Mouse (Mus musculus): Measurements from ENCODE around the gene Parp12. TPM values are rescaled to one million over a fixed set of nuclear protein-coding genes. Genes with fewer than 3 reads are reported as not detected.

Gene Parp12
- polyA plus RNA-seq (2015; fragmentation: Nextera tagmentation; extraction: Ambion mirVana): 1.8 and 2.1 TPM in 2 replicates

DNA sequence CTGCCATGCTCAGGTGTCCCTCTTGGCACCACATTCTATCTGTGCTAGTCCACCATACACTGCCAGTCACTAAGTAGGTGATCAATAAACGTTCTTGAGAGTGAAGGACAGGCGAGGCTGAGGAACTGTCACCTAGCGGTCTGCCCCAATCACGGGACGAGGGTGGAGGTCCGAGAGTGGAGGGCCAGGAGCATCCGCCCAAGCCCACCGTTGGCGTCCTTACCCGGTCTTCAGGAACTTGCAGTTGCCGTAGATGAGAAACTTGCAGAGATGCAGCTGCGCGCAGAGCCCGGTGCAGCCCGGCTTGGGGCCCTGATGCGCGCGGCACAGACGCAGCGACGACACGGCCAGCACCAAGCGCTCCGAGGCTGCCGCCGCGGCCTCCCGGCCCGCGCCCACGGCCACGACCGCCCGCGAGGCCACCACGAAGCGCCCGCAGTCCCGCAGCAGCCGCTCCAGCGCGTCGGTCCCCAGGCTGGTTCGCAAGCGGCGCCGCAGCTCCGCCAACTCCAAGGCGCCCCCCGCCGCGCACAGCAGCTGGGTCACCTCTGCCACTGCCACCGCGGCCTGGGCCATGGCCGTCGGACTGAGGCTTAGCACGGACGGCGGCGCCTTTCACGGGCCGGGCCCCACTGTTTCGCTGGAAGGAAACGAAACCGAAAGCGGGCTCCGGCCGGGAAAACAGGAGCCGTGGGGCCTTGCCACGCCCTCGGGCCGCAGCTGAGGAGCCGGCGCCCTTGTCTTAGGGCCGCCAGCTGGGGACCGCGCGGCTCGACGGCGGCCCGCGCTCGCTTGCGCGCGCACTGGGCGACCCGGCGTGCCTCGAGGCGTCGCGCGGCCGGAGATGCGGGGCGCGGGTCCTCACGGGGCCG, at the start of gene Parp12:
TSS of gene Parp12 (minus strand) at position 766 of the 872 bp plus-strand sequence.
- Histone ChIP-seq H3K4me3 (peak within 1 kb of the TSS; percentile 65), H3K27ac (no peak within 1 kb of the TSS), H3K27me3 (peaks cover 68% of the 10 kb centered on the region), H3K4me2 (peak within 1 kb of the TSS; percentile 71), H3K36me3 (ENCODE audit: poor library complexity, severe bottlenecking) (no peaks in the 10 kb centered on the region), H3K9me3 (replicated peaks) (peaks cover 5% of the 10 kb centered on the region; the same call in 1 of the 2 replicates), H3K4me1 (peaks cover 7% of the 10 kb centered on the region; the same call in 1 of the 2 replicates), H3K9ac (peak within 1 kb of the TSS; percentile 68)
- ATAC-seq: peak; percentile 88
- 4% methylated on average over 93 of the region's 101 CpGs for WGBS

DNA sequence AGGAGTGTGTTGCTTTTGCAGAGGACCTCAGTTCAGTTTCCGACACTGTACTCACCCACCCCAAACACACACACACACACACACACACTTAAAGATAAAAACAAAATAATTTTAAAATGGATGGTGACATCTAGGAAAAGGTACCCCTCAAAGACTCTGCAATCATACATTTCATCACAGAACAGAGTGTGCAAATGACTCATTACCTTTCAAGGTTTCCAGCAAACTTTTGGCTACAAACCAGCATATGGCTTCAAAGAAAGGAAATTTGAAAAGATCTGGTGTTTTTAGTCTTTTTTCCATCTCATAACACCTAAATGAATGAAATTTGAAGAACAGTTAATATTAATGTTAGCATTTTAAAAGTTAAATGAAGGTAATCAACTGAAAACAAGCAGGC, 46.7 kb upstream of the Parp12 start:
- H3K4me2 ChIP-seq: no peak overlapping the region
- no peak overlapping the region for H3K9ac ChIP-seq
- 93% methylated on average over 1 of the region's 1 CpGs for WGBS
- no peak for ATAC-seq
- peaks cover 33% of the 10 kb centered on the region for H3K36me3 ChIP-seq (ENCODE audit: poor library complexity, severe bottlenecking)
- no peaks in the 10 kb centered on the region for H3K9me3 ChIP-seq (replicated peaks)
- no peak overlapping the region for H3K4me3 ChIP-seq
- H3K27ac ChIP-seq: no peak overlapping the region
- no peaks in the 10 kb centered on the region for H3K4me1 ChIP-seq
- no peaks in the 10 kb centered on the region for H3K27me3 ChIP-seq

DNA sequence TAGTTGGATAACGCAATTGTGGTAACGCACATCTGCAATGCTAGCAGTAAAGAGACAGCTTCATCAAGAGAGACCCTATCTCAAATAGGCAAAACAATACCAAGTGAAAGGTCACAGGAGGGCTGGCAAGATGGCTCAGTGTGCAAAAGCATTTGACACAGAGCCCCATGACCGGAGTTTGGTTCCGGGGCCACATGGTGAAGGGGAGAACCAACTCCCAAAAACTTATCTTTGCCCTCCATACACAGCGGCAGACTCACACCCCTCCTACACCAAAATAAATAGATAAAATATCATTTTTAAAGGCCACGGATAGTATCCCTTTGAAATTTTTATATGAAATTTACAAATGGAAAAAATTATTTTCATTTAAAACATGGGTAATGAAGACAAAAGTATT, 43.8 kb upstream of the Parp12 start:
- no peaks in the 10 kb centered on the region for H3K27me3 ChIP-seq
- no peak overlapping the region for H3K4me3 ChIP-seq
- H3K36me3 ChIP-seq (ENCODE audit: poor library complexity, severe bottlenecking): peaks cover 26% of the 10 kb centered on the region
- no peaks in the 10 kb centered on the region for H3K4me1 ChIP-seq
- 98% methylated on average over 6 of the region's 6 CpGs for WGBS
- no peak overlapping the region for H3K27ac ChIP-seq
- H3K9me3 ChIP-seq (replicated peaks): no peaks in the 10 kb centered on the region
- no peak overlapping the region for H3K4me2 ChIP-seq
- H3K9ac ChIP-seq: no peak overlapping the region
- no peak for ATAC-seq

DNA sequence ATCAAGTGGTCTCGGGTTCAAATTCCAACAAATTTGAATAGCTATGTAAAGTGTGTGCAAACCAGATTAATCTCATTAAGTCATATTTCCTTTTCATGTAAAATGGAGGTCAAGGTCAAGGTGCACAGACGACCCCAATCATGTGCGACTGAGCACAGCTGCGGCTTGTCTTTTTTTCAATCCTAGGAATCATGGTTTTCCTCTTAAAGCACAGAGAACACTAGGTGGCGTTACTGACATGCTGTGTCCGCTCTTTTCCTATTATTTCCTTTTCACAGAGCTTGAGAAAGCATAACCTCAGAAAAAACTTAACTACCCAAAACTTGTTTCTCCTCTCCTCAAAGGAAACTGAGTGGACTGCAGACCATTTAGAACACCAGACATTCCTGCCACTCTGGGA, 27.9 kb upstream of the Parp12 start:
- H3K36me3 ChIP-seq (ENCODE audit: poor library complexity, severe bottlenecking): peaks cover 68% of the 10 kb centered on the region

DNA sequence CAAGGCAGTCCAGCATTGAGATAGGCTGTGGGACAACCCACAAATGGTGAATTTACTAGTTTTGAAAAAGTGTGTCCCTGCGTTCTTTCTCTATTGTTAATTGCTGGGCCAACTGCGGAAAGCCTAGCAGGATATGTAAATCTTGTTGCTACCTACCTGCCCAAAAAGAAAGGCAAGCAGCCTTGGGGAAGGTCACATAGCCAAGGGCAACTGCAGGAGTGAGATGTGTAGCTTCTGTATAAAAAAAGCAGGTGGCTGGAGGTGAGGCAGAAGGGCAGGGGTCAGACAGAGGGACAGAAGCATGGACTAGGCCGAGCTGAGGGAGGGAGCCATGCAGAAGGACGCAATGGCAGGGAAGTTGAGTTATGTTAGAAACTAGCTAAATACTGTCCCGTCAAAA, 14.4 kb upstream of the Parp12 start:
- H3K4me2 ChIP-seq: no peak overlapping the region
- 0 out of 2 replicates have a peak, but pooled peaks cover under 1% of the 10 kb centered on the region for H3K9me3 ChIP-seq (replicated peaks)
- no peaks in the 10 kb centered on the region for H3K4me1 ChIP-seq
- 69% methylated on average over 5 of the region's 5 CpGs for WGBS
- no peak overlapping the region for H3K9ac ChIP-seq
- no peak for ATAC-seq
- H3K27ac ChIP-seq: no peak overlapping the region
- H3K4me3 ChIP-seq: no peak overlapping the region
- no peaks in the 10 kb centered on the region for H3K27me3 ChIP-seq
- peaks cover 23% of the 10 kb centered on the region for H3K36me3 ChIP-seq (ENCODE audit: poor library complexity, severe bottlenecking)

More for the DNA sequence above, 27.9 kb upstream of the Parp12 start:
- ATAC-seq: no peak
- Histone ChIP-seq H3K4me3 (no peak overlapping the region), H3K9ac (no peak overlapping the region), H3K4me2 (no peak overlapping the region), H3K9me3 (replicated peaks) (no peaks in the 10 kb centered on the region), H3K27ac (no peak overlapping the region), H3K27me3 (no peaks in the 10 kb centered on the region), H3K4me1 (no peaks in the 10 kb centered on the region)
- 57% methylated on average over 6 of the region's 6 CpGs for WGBS

DNA sequence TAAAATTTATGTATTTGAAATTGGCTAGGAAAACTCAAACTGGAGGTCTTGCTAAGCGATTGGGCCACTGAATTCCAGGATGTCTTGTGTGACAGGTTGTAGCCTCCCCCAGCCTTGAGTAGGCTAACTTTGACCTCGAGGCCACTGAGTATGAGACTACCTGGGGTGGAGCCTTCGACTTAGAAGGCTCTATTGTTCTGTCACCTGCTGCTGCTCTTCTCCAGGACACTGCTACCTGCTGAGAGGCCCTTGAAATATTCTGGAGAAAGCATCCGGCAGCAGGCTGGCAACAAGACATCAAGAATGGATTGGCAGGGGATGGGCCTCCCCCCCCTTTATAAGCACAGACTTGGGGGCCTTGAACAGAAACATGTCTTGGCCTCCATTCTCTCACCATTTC, 13.3 kb upstream of the Parp12 start:
- Histone ChIP-seq H3K4me1 (no peaks in the 10 kb centered on the region), H3K36me3 (ENCODE audit: poor library complexity, severe bottlenecking) (peaks cover 23% of the 10 kb centered on the region), H3K27ac (no peak overlapping the region), H3K9ac (no peak overlapping the region), H3K4me3 (no peak overlapping the region), H3K27me3 (no peaks in the 10 kb centered on the region), H3K4me2 (no peak overlapping the region), H3K9me3 (replicated peaks) (0 out of 2 replicates have a peak, but pooled peaks cover 6% of the 10 kb centered on the region)
- WGBS: 32% methylated on average over 4 of the region's 4 CpGs
- no peak for ATAC-seq

DNA sequence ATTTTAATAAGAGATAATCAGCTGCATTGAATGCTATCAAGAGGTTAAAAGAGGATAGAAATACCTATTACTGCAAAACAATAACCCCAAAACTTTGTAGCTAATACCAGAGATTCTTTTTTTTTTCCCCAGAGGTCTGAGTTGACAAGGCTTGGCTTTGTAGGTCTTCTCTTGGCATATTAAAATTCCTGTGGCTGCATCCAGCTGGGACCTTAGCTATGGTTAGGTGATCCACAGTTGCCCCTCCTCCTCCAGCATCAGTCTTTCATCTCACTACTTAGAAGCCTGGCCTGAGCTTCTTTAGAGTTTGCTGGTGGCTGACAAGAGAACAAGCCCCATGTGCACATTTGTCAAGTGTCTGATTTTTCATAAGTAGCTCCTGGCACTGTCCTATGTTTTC, 6.6 kb upstream of the Parp12 start:
- no peak overlapping the region for H3K4me2 ChIP-seq
- H3K9ac ChIP-seq: no peak overlapping the region
- no peak overlapping the region for H3K27ac ChIP-seq
- ATAC-seq: no peak
- H3K36me3 ChIP-seq (ENCODE audit: poor library complexity, severe bottlenecking): no peaks in the 10 kb centered on the region
- H3K4me3 ChIP-seq: no peak overlapping the region
- H3K27me3 ChIP-seq: peaks cover 10% of the 10 kb centered on the region; the same call in 1 of the 2 replicates
- H3K9me3 ChIP-seq (replicated peaks): 0 out of 2 replicates have a peak, but pooled peaks cover 6% of the 10 kb centered on the region
- H3K4me1 ChIP-seq: no peaks in the 10 kb centered on the region

DNA sequence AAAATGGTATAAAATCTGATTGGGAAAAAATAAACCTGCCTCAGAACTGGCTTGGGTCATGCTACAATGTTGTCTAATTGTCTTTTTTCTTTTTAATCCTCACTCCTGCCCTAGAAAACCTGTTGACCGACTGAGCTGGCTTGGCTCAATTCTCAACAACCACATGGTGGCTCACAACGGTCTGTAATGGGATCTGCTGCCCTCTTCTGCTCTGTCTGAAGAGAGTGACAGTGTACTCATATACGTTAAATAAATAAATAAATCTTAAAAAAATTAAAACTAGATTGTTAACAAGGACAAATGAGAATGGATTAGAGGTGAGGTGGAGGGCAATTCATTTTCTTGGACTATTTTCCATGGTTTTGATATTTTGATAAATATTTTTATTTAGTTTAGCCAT, 2.5 kb upstream of the Parp12 start:
- no peaks in the 10 kb centered on the region for H3K36me3 ChIP-seq (ENCODE audit: poor library complexity, severe bottlenecking)
- H3K9ac ChIP-seq: no peak overlapping the region
- peaks cover 7% of the 10 kb centered on the region; the same call in 1 of the 2 replicates for H3K4me1 ChIP-seq
- no peak for ATAC-seq
- no peak overlapping the region for H3K27ac ChIP-seq
- H3K9me3 ChIP-seq (replicated peaks): peaks cover 5% of the 10 kb centered on the region; the same call in 1 of the 2 replicates
- no peak overlapping the region for H3K4me3 ChIP-seq
- 67% methylated on average over 3 of the region's 3 CpGs for WGBS
- no peak overlapping the region for H3K4me2 ChIP-seq
- H3K27me3 ChIP-seq: peaks cover 49% of the 10 kb centered on the region

DNA sequence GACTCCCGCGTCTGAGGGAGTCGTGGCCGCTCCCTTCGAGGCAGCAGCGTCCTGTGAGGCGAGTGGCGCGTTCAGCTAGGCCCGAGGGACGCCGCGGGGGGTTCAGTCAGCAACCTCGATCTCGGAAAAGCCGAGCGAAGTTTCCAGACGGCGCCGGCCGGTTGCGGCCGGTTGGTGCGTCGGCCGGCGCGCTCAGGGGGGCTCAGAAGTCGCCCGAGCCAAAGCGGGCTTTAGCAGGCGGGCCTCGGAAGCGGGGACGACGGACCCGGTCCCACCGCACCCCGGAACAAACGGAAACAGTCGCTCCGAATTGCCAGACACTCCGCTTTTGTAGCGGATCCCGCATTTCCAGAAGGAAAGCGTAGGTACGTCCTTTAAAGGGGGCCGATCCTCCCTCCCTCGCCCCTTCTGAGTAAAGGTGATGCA, 320 bp upstream of the Parp12 start:
- H3K27ac ChIP-seq: no peak overlapping the region
- H3K9ac ChIP-seq: peak overlapping the region; percentile 68
- WGBS: 15% methylated on average over 41 of the region's 49 CpGs
- no peaks in the 10 kb centered on the region for H3K36me3 ChIP-seq (ENCODE audit: poor library complexity, severe bottlenecking)
- peak overlapping the region; percentile 71 for H3K4me2 ChIP-seq
- peaks cover 5% of the 10 kb centered on the region; the same call in 1 of the 2 replicates for H3K9me3 ChIP-seq (replicated peaks)
- H3K4me1 ChIP-seq: peaks cover 7% of the 10 kb centered on the region; the same call in 1 of the 2 replicates
- no peak; the same call in 1 of the 2 replicates for ATAC-seq
- H3K4me3 ChIP-seq: peak overlapping the region; percentile 65
- H3K27me3 ChIP-seq: peaks cover 66% of the 10 kb centered on the region

DNA sequence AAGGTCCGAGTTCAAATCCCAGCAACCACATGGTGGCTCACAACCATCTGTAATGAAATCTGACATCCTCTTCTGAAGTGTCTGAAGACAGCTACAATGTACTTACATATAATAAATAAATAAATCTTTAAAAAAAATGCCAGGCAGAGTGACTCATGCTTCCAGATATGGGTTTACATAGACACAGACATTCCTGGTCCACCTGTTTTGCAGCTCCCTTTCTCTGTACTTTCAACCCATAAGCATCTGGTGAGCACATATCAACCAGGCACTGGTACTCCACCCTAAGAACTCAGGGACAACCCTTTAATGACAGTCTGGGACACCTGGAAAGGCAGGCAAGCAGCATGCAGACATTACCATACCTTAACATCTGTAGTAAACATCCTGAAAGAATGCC, 2.7 kb downstream of the Parp12 start:
- H3K4me2 ChIP-seq: no peak overlapping the region
- 73% methylated on average over 1 of the region's 1 CpGs for WGBS
- ATAC-seq: no peak

DNA sequence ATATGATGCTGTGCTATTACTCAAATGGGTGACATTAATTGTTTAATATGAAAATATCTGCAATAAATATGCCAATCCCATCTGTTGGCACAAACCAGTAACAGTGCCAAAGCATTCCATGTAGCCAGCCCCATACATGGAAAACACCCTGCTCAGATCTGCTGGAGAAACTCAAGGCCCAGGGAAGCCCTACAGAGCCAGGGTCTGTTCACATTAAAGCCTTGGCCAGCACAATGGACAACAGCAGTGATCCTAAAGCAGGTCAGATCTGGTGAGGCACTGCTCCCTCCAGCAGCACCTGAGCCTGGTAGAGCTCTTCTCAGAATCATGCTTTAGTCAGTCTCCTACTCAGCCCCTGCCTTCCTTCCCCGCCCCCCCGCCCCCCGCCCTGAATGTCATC, 5.0 kb downstream of the Parp12 start:
- Histone ChIP-seq H3K4me3 (no peak overlapping the region), H3K4me2 (no peak overlapping the region), H3K9me3 (replicated peaks) (no peaks in the 10 kb centered on the region), H3K27ac (no peak overlapping the region), H3K4me1 (peaks cover 7% of the 10 kb centered on the region; the same call in 1 of the 2 replicates), H3K36me3 (ENCODE audit: poor library complexity, severe bottlenecking) (no peaks in the 10 kb centered on the region), H3K27me3 (peaks cover 43% of the 10 kb centered on the region), H3K9ac (no peak overlapping the region)
- no peak for ATAC-seq
- 89% methylated on average over 3 of the region's 3 CpGs for WGBS

More for the DNA sequence above, 2.7 kb downstream of the Parp12 start:
- H3K36me3 ChIP-seq (ENCODE audit: poor library complexity, severe bottlenecking): no peaks in the 10 kb centered on the region
- no peak overlapping the region for H3K27ac ChIP-seq
- peaks cover 7% of the 10 kb centered on the region; the same call in 1 of the 2 replicates for H3K4me1 ChIP-seq
- H3K4me3 ChIP-seq: no peak overlapping the region
- peaks cover 62% of the 10 kb centered on the region for H3K27me3 ChIP-seq
- peaks cover 5% of the 10 kb centered on the region; the same call in 1 of the 2 replicates for H3K9me3 ChIP-seq (replicated peaks)
- no peak overlapping the region for H3K9ac ChIP-seq

DNA sequence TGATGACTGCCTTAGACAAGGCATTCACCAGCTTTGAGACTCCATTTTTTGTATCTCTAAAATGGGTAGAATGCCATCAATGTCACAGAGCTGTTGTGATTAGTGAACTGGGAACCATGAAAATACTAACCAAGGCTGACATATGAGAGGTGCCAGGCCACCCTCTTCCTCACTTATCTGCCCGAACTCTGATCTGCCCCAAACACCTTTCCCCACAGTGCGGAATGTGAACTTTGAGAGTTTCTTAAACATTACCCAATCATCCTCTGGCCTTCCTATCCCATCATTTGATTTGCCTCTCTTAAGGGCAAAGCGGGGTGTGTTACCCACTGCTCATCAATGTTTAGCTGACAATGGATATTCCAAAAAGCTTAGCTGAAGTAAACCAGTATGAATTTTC, 5.4 kb downstream of the Parp12 start:
- no peak for ATAC-seq
- H3K27me3 ChIP-seq: peaks cover 38% of the 10 kb centered on the region
- H3K4me1 ChIP-seq: peaks cover 3% of the 10 kb centered on the region; the same call in 1 of the 2 replicates
- H3K36me3 ChIP-seq (ENCODE audit: poor library complexity, severe bottlenecking): no peaks in the 10 kb centered on the region
- no peak overlapping the region for H3K27ac ChIP-seq
- H3K4me3 ChIP-seq: no peak overlapping the region
- no peaks in the 10 kb centered on the region for H3K9me3 ChIP-seq (replicated peaks)
- H3K4me2 ChIP-seq: no peak overlapping the region
- H3K9ac ChIP-seq: no peak overlapping the region
- WGBS: 97% methylated on average over 3 of the region's 3 CpGs

Data from forebrain, embryonic 13.5 days (tissue).